Mouse (Mus musculus) layer of hippocampus, adult 2 months (tissue): ENCODE results near the gene 4933416C03Rik. TPM values are rescaled to one million over a fixed set of nuclear protein-coding genes. Genes with fewer than 3 reads are reported as not detected.

Experiments
- DNase-seq, 2 experiments: peaks; one replicate each; pipeline ENCODE4 v3.0.0; 2022; ENCODE audit warnings: low spot score in 2 of 2
- H3K27ac ChIP-seq: fragments of 200-600 bp; 2 replicates; pipeline ENCODE4 v1.8.1; 2022
- H3K4me3 ChIP-seq: fragments of 200-600 bp; 2 replicates; pipeline ENCODE4 v1.8.1; 2022; ENCODE audit warnings: mild to moderate bottlenecking
- CTCF ChIP-seq: fragments of 200-600 bp; conservative IDR thresholded peaks from 2 replicates; pipeline ENCODE4 v1.8.1; 2022; ENCODE audit warnings: antibody characterized with exemption, mild to moderate bottlenecking, moderate library complexity
- total RNA-seq, 2 experiments: library from RNA; stranded (reverse); gene quantifications; 2 replicates each; pipeline ENCODE4 v1.2.3; 2021

4933416C03Rik gene
- total RNA-seq, 2 experiments from 2014 or later, result not detected

- Histone ChIP-seq H3K27ac (no peak overlapping the region), H3K4me3 (no peak overlapping the region)
- TF ChIP-seq CTCF, result no peak
- peak in 1 of 2 experiments; percentile 19 for DNase-seq
Observed at GRCm38 (mm10) chr10:116117060-116117459, 3.3 kb upstream of the 4933416C03Rik start.

DNA sequence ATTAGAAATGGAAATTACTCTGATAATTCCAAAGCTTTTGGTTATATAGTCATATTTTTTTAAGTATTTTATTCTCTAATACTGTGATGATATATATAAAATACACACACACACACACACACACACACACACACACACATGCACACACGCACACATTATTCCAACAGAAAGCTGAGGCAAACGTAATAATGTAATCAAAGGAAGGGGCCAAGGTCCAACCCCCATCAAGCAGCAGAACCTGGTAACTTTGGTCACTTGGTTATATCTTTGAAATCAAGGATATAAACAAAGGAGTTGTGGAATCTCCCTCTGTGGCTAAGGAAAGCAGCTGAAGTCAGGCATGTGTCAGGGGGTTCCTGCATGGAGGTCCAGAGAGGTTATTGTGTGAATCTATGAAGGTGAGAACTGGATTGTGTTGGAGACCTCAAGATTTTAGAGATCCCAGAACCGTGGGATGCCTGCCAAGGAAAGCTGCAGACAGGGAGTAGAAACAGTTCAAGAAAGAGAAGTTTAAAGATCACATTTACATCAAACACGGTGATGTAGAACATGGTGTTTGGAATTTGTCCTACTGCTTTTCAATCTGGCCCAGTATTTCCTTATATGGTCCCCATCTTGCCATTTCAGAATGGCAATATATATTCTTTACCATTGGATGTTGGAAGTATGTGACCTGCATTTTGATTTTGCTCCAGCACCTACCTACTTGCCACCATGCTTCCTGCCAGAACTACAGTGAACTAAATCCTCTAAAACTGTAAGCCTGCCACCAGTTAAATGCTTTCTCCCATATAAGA is 2.4 kb upstream of the 4933416C03Rik start:
- no peak overlapping the region for H3K27ac ChIP-seq
- TF ChIP-seq CTCF, result no peak
- no peak overlapping the region for H3K4me3 ChIP-seq
- DNase-seq, result no peak

DNA sequence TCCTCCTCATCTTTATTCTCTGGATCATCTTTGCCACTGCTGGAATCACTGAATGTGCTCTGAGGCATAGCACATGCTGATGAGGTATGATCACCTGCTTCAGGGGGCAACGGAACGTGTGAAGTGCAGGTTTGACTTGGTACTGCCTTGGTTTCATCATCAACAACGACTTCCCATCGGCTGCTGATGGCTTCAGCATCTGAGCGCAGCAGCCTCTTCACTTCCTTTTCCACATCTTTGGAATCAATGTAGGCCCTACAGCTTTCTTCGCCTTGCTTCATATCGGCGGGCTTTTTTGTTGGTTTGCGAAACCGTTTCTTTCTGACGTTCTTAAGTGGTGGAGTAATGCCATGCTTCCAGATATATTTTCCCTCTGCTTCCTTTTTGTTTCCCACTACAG is 849 bp downstream of the 4933416C03Rik start:
- no peak for TF ChIP-seq CTCF
- no peak overlapping the region for H3K27ac ChIP-seq
- DNase-seq, result no peak
- H3K4me3 ChIP-seq, result no peak overlapping the region

DNA sequence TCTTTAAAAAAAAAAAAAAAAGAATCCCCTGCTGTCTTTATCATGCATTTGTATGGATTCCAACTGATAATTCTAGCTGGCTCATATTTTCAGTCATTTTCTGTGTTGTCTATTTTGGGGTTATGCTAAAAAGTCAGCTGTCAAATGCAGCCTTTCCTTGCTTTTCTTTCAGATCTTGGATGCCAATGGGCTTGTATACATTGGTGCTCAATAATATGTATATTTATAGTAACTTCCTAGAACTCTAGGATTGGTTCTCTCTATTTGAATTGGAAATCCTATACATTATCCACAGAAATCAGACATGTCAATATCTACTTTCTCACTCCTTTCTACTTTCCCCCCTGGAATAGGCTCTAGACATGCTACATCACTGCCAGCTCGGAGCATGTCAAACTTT is 5.0 kb downstream of the 4933416C03Rik start:
- TF ChIP-seq CTCF, result no peak
- no peak for DNase-seq
- no peak overlapping the region for H3K27ac ChIP-seq
- H3K4me3 ChIP-seq, result no peak overlapping the region

- Histone ChIP-seq H3K4me3 (no peak overlapping the region), H3K27ac (no peak overlapping the region)
- TF ChIP-seq CTCF, result no peak
- peak; percentile 51 to 54 for DNase-seq
Observed at GRCm38 (mm10) chr10:116108176-116108575, 5.5 kb downstream of the 4933416C03Rik start.

- no peak for TF ChIP-seq CTCF
- Histone ChIP-seq H3K27ac (no peak overlapping the region), H3K4me3 (no peak overlapping the region)
- no peak for DNase-seq
Observed at GRCm38 (mm10) chr10:116098470-116098869, 15.2 kb downstream of the 4933416C03Rik start.

- no peak for DNase-seq
- TF ChIP-seq CTCF, result no peak
- Histone ChIP-seq H3K4me3 (no peak overlapping the region), H3K27ac (no peak overlapping the region)
Observed at GRCm38 (mm10) chr10:116096466-116096865, 17.3 kb downstream of the 4933416C03Rik start.

DNA sequence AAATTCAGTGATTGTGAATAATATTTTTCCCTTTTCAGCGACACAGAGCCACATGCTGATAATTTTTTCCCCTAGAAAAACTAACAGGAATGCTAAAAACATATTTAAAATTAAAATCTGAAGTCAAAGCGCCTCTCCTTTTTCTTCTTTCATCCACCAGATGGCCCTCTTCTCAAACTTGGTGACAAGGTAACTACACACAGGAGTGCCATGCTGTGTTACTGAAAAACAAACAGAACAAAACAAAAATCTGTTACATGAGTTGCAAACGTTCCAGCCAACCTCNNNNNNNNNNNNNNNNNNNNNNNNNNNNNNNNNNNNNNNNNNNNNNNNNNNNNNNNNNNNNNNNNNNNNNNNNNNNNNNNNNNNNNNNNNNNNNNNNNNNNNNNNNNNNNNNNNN is 29.8 kb downstream of the 4933416C03Rik start:
- peak; percentile 79 for TF ChIP-seq CTCF
- H3K27ac ChIP-seq, result no peak overlapping the region
- H3K4me3 ChIP-seq, result no peak overlapping the region
- no peak for DNase-seq

DNA sequence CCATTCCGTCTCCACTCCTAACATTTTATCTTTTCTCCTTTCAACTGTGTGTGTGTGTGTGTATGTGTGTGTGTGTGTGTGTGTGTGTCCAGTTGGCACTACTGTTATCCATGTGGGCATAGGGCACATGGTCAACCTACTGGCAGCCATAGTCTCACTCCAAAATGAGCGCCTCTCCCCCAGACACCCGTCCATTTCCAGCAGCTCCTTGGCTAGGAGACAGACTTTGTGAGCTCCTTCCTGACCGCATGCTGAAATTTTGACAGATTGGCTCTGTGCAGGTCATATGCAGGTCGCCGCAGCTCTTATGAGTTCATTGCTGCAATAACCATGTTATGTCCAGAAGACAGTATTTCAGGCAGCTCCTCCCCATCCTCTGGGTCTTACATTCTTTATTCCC is 32.9 kb downstream of the 4933416C03Rik start:
- TF ChIP-seq CTCF, result no peak
- DNase-seq, result no peak
- Histone ChIP-seq H3K27ac (no peak overlapping the region), H3K4me3 (no peak overlapping the region)

DNA sequence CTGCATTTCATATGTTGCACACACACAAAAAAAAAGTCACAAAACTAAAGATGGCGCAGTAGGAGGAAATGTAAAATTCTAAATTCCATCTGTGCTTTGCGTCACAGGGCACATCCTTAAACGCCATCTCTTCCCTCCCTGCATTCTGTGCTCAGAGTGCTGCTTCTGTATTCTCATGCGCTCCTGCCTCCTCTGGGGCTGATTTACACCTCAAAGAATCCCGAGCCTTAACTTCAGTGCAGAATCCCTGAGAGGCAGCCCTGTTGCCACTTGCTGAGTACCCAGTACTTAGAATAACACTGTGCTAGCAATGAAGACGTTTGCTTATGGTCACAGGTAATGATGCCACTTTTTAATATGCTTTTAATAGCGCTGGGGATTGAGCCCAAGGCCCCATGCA is 34.3 kb downstream of the 4933416C03Rik start:
- TF ChIP-seq CTCF, result no peak
- Histone ChIP-seq H3K4me3 (no peak overlapping the region), H3K27ac (no peak overlapping the region)
- DNase-seq, result no peak

DNA sequence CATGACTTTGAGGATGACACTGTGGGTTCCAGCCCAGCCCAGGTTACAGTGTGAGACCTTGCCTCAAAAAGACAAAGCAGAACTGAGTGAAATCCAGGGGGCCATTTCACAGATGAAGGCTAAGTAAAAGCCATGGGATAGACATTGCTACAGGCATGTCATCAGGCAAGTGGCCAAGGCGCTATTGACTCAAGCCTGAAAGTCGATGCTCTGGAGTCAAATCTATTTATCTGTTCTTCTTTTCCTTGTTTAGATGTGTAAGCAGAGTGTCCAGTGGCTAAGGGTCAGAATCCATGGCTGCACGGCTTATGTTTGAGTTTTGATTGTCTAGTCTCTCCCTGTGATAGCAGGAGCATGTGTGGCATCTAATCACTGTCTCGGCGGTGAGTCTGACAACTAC is 35.1 kb downstream of the 4933416C03Rik start:
- no peak for TF ChIP-seq CTCF
- Histone ChIP-seq H3K4me3 (no peak overlapping the region), H3K27ac (no peak overlapping the region)
- no peak for DNase-seq

- no peak for DNase-seq
- Histone ChIP-seq H3K4me3 (no peak overlapping the region), H3K27ac (no peak overlapping the region)
- TF ChIP-seq CTCF, result no peak
Observed at GRCm38 (mm10) chr10:116075954-116076353, 37.8 kb downstream of the 4933416C03Rik start.

Other genes with a start within 250 kb of the 4933416C03Rik start
- gene Ptprr, start 95.7 kb downstream of the 4933416C03Rik start, total RNA-seq, result 10 to 100 TPM; 17.0 TPM
- gene Ptprb, start 161.6 kb upstream of the 4933416C03Rik start, total RNA-seq, result 10 to 100 TPM; 15.0 to 19.7 TPM